Mouse (Mus musculus) embryonic facial prominence, embryonic 15.5 days (tissue): ENCODE measurements around the gene Cd47. TPM values are rescaled to one million over a fixed set of nuclear protein-coding genes. Genes with fewer than 3 reads are reported as not detected.

Source experiments
- ATAC-seq: fragments of 200-750 bp; cut with Nextera tagmentation; 2 replicates; pipeline ENCODE4 v1.8.0; 2017; ENCODE audit warnings: low read depth, moderate TSS enrichment; ENCODE audit not compliant: insufficient number of reproducible peaks, low FRiP score, low TSS enrichment
- H3K27ac ChIP-seq: fragments of 300-500 bp; sonication (generic); replicated peaks from 2 replicates; pipeline ENCODE4 v1.5.1; 2015; ENCODE audit warnings: mild to moderate bottlenecking, inconsistent platforms
- H3K27me3 ChIP-seq: fragments of 300-500 bp; sonication (generic); 2 replicates; pipeline ENCODE4 v1.6.1; 2015; ENCODE audit warnings: inconsistent platforms
- H3K36me3 ChIP-seq: fragments of 300-500 bp; sonication (generic); 2 replicates; pipeline ENCODE4 v1.6.1; 2015; ENCODE audit warnings: mild to moderate bottlenecking, inconsistent platforms
- H3K4me1 ChIP-seq: fragments of 300-500 bp; sonication (generic); 2 replicates; pipeline ENCODE4 v1.6.1; 2015; ENCODE audit warnings: inconsistent platforms
- H3K4me2 ChIP-seq: fragments of 300-500 bp; sonication (generic); replicated peaks from 2 replicates; pipeline ENCODE4 v1.6.1; 2015; ENCODE audit warnings: mild to moderate bottlenecking, inconsistent platforms
- H3K4me3 ChIP-seq: fragments of 300-500 bp; sonication (generic); replicated peaks from 2 replicates; pipeline ENCODE4 v1.5.1; 2015; ENCODE audit warnings: mild to moderate bottlenecking, inconsistent platforms
- H3K9ac ChIP-seq: fragments of 300-500 bp; sonication (generic); 2 replicates; pipeline ENCODE4 v1.6.1; 2015; ENCODE audit warnings: inconsistent platforms
- H3K9me3 ChIP-seq: fragments of 300-500 bp; sonication (generic); replicated peaks from 2 replicates; pipeline ENCODE4 v1.6.1; 2016; ENCODE audit warnings: inconsistent platforms
- WGBS: fragments of 180-500 bp; shearing (Covaris S2); methylation state at CpG from one replicate; pipeline ENCODE4 v1.1.7; 2015; 5-methylcytosine and 5-hydroxymethylcytosine counted together
- polyA plus RNA-seq: library from polyadenylated mRNA; unstranded; fragments of >200 nt; fragmentation: Nextera tagmentation; extraction: Ambion mirVana; gene quantifications from 2 replicates; pipeline ENCODE4 v1.2.1, GENCODE M21; 2015

Gene Cd47
- polyA plus RNA-seq, 1 experiment from 2014 or later, result 109 TPM

- whole genome bisulfite sequencing, result 61% methylated on average over 1 of the region's 1 CpGs
- H3K9me3 ChIP-seq, result no peaks in the 10 kb centered on the region
- no peak overlapping the region for H3K9ac ChIP-seq
- H3K4me1 ChIP-seq, result no peaks in the 10 kb centered on the region
- H3K4me3 ChIP-seq, result no peak overlapping the region
- H3K27me3 ChIP-seq, result no peaks in the 10 kb centered on the region
- ATAC-seq, result no peak
- H3K4me2 ChIP-seq, result no peak overlapping the region
- H3K36me3 ChIP-seq, result no peaks in the 10 kb centered on the region
- no peak overlapping the region for H3K27ac ChIP-seq
Observed at GRCm38 (mm10) chr16:49772576-49772975, 27.8 kb upstream of the Cd47 start.

GRCm38 (mm10) chr16:49773068-49773467, 27.3 kb upstream of the Cd47 start:
- Histone ChIP-seq H3K9ac (no peak overlapping the region), H3K4me2 (no peak overlapping the region)
- WGBS, result 77% methylated on average over 1 of the region's 1 CpGs

GRCm38 (mm10) chr16:49774059-49775001, 26.0 kb upstream of the Cd47 start:
- WGBS, result 74% methylated on average over 18 of the region's 18 CpGs
- H3K27me3 ChIP-seq, result no peaks in the 10 kb centered on the region
- H3K4me1 ChIP-seq, result no peaks in the 10 kb centered on the region
- no peak overlapping the region for H3K27ac ChIP-seq
- no peak overlapping the region for H3K9ac ChIP-seq
- ATAC-seq, result no peak
- H3K4me3 ChIP-seq, result no peak overlapping the region
- H3K9me3 ChIP-seq, result no peaks in the 10 kb centered on the region
- no peaks in the 10 kb centered on the region for H3K36me3 ChIP-seq
- H3K4me2 ChIP-seq, result no peak overlapping the region

More at GRCm38 (mm10) chr16:49773068-49773467, 27.3 kb upstream of the Cd47 start:
- Histone ChIP-seq H3K4me3 (no peak overlapping the region), H3K27ac (no peak overlapping the region), H3K9me3 (no peaks in the 10 kb centered on the region), H3K27me3 (no peaks in the 10 kb centered on the region), H3K36me3 (no peaks in the 10 kb centered on the region), H3K4me1 (no peaks in the 10 kb centered on the region)
- ATAC-seq, result no peak

GRCm38 (mm10) chr16:49775002-49775966, 25.0 kb upstream of the Cd47 start:
- H3K4me1 ChIP-seq, result no peaks in the 10 kb centered on the region
- H3K9me3 ChIP-seq, result no peaks in the 10 kb centered on the region
- H3K27ac ChIP-seq, result no peak overlapping the region
- H3K4me2 ChIP-seq, result no peak overlapping the region
- WGBS, result 80% methylated on average over 22 of the region's 22 CpGs
- no peaks in the 10 kb centered on the region for H3K27me3 ChIP-seq
- no peak for ATAC-seq
- H3K4me3 ChIP-seq, result no peak overlapping the region
- no peaks in the 10 kb centered on the region for H3K36me3 ChIP-seq
- H3K9ac ChIP-seq, result no peak overlapping the region

- no peaks in the 10 kb centered on the region for H3K27me3 ChIP-seq
- no peaks in the 10 kb centered on the region for H3K9me3 ChIP-seq
- no peak overlapping the region for H3K9ac ChIP-seq
- no peak for ATAC-seq
- no peak overlapping the region for H3K4me3 ChIP-seq
- no peaks in the 10 kb centered on the region for H3K36me3 ChIP-seq
- no peak overlapping the region for H3K4me2 ChIP-seq
- WGBS, result 57% methylated on average over 7 of the region's 7 CpGs
- H3K4me1 ChIP-seq, result no peaks in the 10 kb centered on the region
- no peak overlapping the region for H3K27ac ChIP-seq
Observed at GRCm38 (mm10) chr16:49776981-49777380, 23.4 kb upstream of the Cd47 start.

GRCm38 (mm10) chr16:49781556-49782156, 18.7 kb upstream of the Cd47 start:
- Histone ChIP-seq H3K36me3 (no peaks in the 10 kb centered on the region), H3K27ac (no peak overlapping the region), H3K4me2 (no peak overlapping the region), H3K27me3 (no peaks in the 10 kb centered on the region), H3K4me3 (no peak overlapping the region), H3K9ac (no peak overlapping the region), H3K9me3 (no peaks in the 10 kb centered on the region), H3K4me1 (no peaks in the 10 kb centered on the region)
- 87% methylated on average over 5 of the region's 5 CpGs for WGBS
- no peak for ATAC-seq

- Histone ChIP-seq H3K4me2 (no peak overlapping the region), H3K4me1 (no peaks in the 10 kb centered on the region), H3K9ac (no peak overlapping the region), H3K27ac (no peak overlapping the region), H3K36me3 (no peaks in the 10 kb centered on the region), H3K27me3 (no peaks in the 10 kb centered on the region), H3K9me3 (no peaks in the 10 kb centered on the region), H3K4me3 (no peak overlapping the region)
- no peak for ATAC-seq
Observed at GRCm38 (mm10) chr16:49783369-49783768, 17.0 kb upstream of the Cd47 start.

DNA sequence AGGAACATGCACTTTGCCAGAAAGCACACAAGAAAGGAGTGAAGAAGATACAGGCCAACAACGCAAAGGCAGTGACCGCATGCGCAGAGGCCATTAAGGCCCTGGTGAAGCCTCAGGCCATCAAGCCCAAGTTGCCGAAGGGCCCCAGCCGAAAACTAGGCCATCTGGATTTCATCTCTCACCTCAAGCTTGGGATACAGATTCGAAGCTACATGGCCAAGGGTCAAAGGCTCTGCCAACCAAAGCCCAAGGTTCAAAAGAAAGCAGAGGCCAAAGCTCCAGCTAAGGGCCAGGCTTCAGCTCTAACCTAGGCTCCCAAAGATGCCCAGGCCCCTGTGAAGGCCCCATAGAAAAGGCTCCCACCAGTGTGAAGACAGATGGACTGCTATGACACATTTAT, 14.2 kb upstream of the Cd47 start:
- WGBS, result 75% methylated on average over 6 of the region's 6 CpGs
- no peak overlapping the region for H3K4me2 ChIP-seq

DNA sequence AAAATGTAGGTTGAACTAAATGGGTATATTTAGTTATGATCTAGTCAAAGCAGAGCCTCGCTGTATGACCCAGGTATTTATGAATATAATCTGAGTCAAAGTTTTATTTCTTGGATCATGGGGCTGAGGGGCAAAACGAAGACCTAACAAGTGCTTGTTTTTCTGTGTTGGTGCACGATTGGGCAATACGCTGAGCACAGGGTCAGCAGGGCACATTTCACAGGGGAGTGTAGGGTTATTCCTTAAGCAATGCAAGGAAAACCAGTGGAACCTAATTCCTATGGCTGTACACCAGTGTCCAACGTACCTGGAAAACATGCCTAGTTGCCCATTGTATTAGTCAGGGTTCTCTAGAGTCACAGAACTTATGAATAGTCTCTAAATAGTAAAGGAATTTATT, 12.6 kb upstream of the Cd47 start:
- Histone ChIP-seq H3K27ac (no peak overlapping the region), H3K36me3 (no peaks in the 10 kb centered on the region), H3K4me1 (no peaks in the 10 kb centered on the region), H3K4me2 (no peak overlapping the region), H3K9me3 (no peaks in the 10 kb centered on the region), H3K4me3 (no peak overlapping the region), H3K27me3 (no peaks in the 10 kb centered on the region), H3K9ac (no peak overlapping the region)
- 84% methylated on average over 5 of the region's 5 CpGs for WGBS
- no peak for ATAC-seq

More for the DNA sequence above, 14.2 kb upstream of the Cd47 start:
- Histone ChIP-seq H3K4me3 (no peak overlapping the region), H3K4me1 (no peaks in the 10 kb centered on the region), H3K9ac (no peak overlapping the region), H3K27me3 (no peaks in the 10 kb centered on the region), H3K27ac (no peak overlapping the region), H3K36me3 (no peaks in the 10 kb centered on the region), H3K9me3 (no peaks in the 10 kb centered on the region)
- ATAC-seq, result no peak

GRCm38 (mm10) chr16:49790575-49791465, 9.5 kb upstream of the Cd47 start:
- ATAC-seq, result no peak
- Histone ChIP-seq H3K4me1 (no peaks in the 10 kb centered on the region), H3K27me3 (no peaks in the 10 kb centered on the region), H3K36me3 (no peaks in the 10 kb centered on the region), H3K9ac (no peak overlapping the region), H3K4me2 (no peak overlapping the region), H3K4me3 (no peak overlapping the region), H3K27ac (no peak overlapping the region), H3K9me3 (no peaks in the 10 kb centered on the region)
- WGBS, result 88% methylated on average over 9 of the region's 9 CpGs
